27 mouse cellular contexts compared by ENCODE assay signal in genomic region chr2:53179876-53180275, GRCm38 (mm10).
"Had no signal": no experiment of that assay in that cellular context is flagged by ENCODE, and none has a peak within 500 bp of the region (broad histone marks: within the 10 kb centered on the region; RNA-seq: fewer than 3 reads in every experiment).

No protein-coding gene starts in this region.

- DNase-seq: gastrocnemius, postnatal 10 days; gastrocnemius, postnatal 36 days; heart, adult 11 months; heart, adult 2 months; heart, postnatal 14 days; heart, postnatal 36 days; kidney, adult 11 months; kidney, adult 2 months; kidney, adult 9 months; kidney, postnatal 14 days; kidney, postnatal 36 days; layer of hippocampus, adult 9-11 months; layer of hippocampus, postnatal 36 days; left cerebral cortex, postnatal 4 days had no signal

- H3K4me3 ChIP-seq: heart, adult 2 months; heart, embryonic 13.5 days; heart, embryonic 15.5 days; hindbrain, embryonic 13.5 days; hindbrain, embryonic 15.5 days; kidney, embryonic 15.5 days; limb, embryonic 13.5 days; limb, embryonic 15.5 days; liver, embryonic 12.5 days had no signal

- ATAC-seq: hindbrain, postnatal 0 days; intestine, embryonic 16.5 days; liver, embryonic 12.5 days had no signal

- H3K9ac ChIP-seq: heart, embryonic 13.5 days; heart, embryonic 15.5 days; hindbrain, embryonic 13.5 days; hindbrain, embryonic 15.5 days; kidney, embryonic 15.5 days; limb, embryonic 13.5 days; limb, embryonic 15.5 days; liver, embryonic 12.5 days; liver, embryonic 14.5 days had no signal

- H3K4me1 ChIP-seq: hindbrain, embryonic 15.5 days; limb, embryonic 15.5 days had no signal

- H3K27me3 ChIP-seq: heart, embryonic 13.5 days; heart, embryonic 15.5 days; hindbrain, embryonic 13.5 days; hindbrain, embryonic 15.5 days; kidney, embryonic 15.5 days; limb, embryonic 13.5 days; limb, embryonic 15.5 days; liver, embryonic 12.5 days had no signal

- H3K4me2 ChIP-seq: heart, embryonic 11.5 days; heart, embryonic 13.5 days; heart, embryonic 15.5 days; hindbrain, embryonic 13.5 days; hindbrain, embryonic 15.5 days; kidney, embryonic 15.5 days; limb, embryonic 13.5 days; limb, embryonic 15.5 days; liver, embryonic 12.5 days had no signal

- H3K27ac ChIP-seq: heart, adult 2 months; heart, embryonic 13.5 days; heart, embryonic 15.5 days; hindbrain, embryonic 13.5 days; hindbrain, embryonic 15.5 days; hindbrain, postnatal 0 days; kidney, embryonic 15.5 days; kidney, postnatal 0 days; limb, embryonic 13.5 days; limb, embryonic 15.5 days; liver, embryonic 12.5 days; liver, embryonic 14.5 days had no signal

- H3K9me3 ChIP-seq: heart, embryonic 13.5 days; heart, embryonic 15.5 days; hindbrain, embryonic 13.5 days; hindbrain, embryonic 15.5 days; kidney, embryonic 15.5 days; limb, embryonic 13.5 days; limb, embryonic 15.5 days; liver, embryonic 12.5 days had no signal
